Mouse (Mus musculus): ENCODE measurements at regions not wholly inside any gene's neighbourhood (a gene's known extent, or its start where the extent isn't known, plus 50 kb on each side); places are given as distances from the start of the nearest gene placed in this dataset.

DNA sequence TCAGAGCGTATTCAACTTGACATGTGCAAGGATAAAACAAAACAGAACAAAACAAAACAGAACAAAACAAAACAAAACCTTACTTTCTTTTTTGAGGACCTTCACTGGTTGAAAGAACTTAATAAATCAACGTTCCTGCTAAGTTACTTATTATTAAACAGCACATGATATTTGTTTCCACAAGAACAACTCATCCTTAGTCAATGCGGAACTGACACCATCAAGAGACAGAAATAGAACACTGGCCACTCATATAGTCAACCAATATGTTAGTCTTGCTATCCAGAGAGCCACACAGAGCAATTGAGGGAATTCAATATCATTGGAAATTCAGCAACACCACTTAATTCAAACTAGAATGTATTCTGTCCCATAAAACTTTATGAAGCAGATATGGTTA, 132.4 kb downstream of the Ifng start:
- DNase-seq: no peak
- H3K27ac ChIP-seq (ENCODE audit: low read depth): no peak overlapping the region
- no peak overlapping the region for H3K4me3 ChIP-seq (ENCODE audit: low read depth, low read length)
- no peaks in the 10 kb centered on the region for H3K36me3 ChIP-seq (replicated peaks; ENCODE audit: insufficient read depth, low read length)
- ATAC-seq: no peak
- WGBS (ENCODE audit: insufficient replicate concordance): 69% methylated on average over 3 of the region's 3 CpGs
- no peaks in the 10 kb centered on the region for H3K4me1 ChIP-seq (ENCODE audit: insufficient read depth)
- H3K9me3 ChIP-seq (ENCODE audit: low read length): no peaks in the 10 kb centered on the region
- H3K9ac ChIP-seq (replicated peaks): no peak overlapping the region
- TF ChIP-seq EP300 (IDR thresholded peaks at IDR 0.05; ENCODE audit: low read depth): no peak
- TF ChIP-seq CTCF (IDR thresholded peaks at IDR 0.05; ENCODE audit: low read depth): no peak
- no peaks in the 10 kb centered on the region for H3K27me3 ChIP-seq (ENCODE audit: insufficient read depth, low read length)
- H3K4me2 ChIP-seq (ENCODE audit: low read depth, low read length): no peak overlapping the region

DNA sequence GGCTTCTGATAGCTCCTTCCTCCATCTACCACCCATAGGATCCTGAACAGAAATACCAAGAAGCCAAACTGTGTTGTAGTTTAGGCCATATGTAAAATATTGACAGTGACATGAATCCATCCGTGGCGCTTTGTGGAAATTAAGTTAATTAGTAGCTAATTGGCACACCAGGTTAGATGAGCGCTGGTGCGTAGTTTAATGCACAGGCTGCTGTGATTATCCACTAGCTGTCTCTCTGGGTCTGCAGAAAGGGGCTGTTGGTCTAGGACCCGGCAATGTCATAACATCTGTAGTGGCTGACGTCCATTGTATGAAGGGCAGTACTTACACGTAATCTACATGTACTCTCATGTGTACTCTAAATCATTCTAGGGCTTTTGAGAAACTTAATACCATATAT, 134.7 kb downstream of the Ifng start:
- Histone ChIP-seq H3K4me1 (ENCODE audit: insufficient read depth) (no peaks in the 10 kb centered on the region), H3K27ac (ENCODE audit: low read depth) (no peak overlapping the region), H3K9me3 (ENCODE audit: low read length) (peaks cover 4% of the 10 kb centered on the region; the same call in 1 of the 2 replicates), H3K9ac (replicated peaks) (no peak overlapping the region), H3K4me3 (ENCODE audit: low read depth, low read length) (no peak overlapping the region), H3K4me2 (ENCODE audit: low read depth, low read length) (no peak overlapping the region), H3K36me3 (replicated peaks; ENCODE audit: insufficient read depth, low read length) (no peaks in the 10 kb centered on the region), H3K27me3 (ENCODE audit: insufficient read depth, low read length) (no peaks in the 10 kb centered on the region)
- no peak for TF ChIP-seq CTCF (IDR thresholded peaks at IDR 0.05; ENCODE audit: low read depth)
- no peak for TF ChIP-seq EP300 (IDR thresholded peaks at IDR 0.05; ENCODE audit: low read depth)
- WGBS (ENCODE audit: insufficient replicate concordance): 77% methylated on average over 7 of the region's 7 CpGs
- DNase-seq (no peak), ATAC-seq (no peak)

DNA sequence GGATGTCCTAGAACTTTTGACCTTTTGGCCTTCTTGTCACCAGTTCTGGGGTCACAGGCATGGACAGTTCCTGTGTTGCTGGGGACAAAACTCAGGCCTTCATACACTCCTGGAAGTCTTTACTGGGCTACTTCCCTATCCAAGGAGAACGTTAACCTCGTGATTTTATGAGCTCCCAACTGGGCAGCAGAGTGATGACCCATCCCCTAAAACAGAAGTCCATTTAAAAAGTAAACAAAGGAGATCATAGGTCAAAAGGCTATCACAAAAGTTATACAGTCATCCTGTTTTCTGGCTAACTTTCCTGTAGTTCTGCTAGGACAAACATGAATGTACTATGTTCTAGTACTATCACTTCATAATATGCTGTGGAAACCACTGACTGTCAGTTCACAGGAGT, 140.5 kb downstream of the Ifng start:
- peak overlapping the region; percentile 16; the same call in 1 of the 2 replicates for H3K27ac ChIP-seq (ENCODE audit: low read depth)
- no peak overlapping the region for H3K4me3 ChIP-seq (ENCODE audit: low read depth, low read length)
- H3K27me3 ChIP-seq (ENCODE audit: insufficient read depth, low read length): no peaks in the 10 kb centered on the region
- no peaks in the 10 kb centered on the region for H3K4me1 ChIP-seq (ENCODE audit: insufficient read depth)
- no peaks in the 10 kb centered on the region for H3K36me3 ChIP-seq (replicated peaks; ENCODE audit: insufficient read depth, low read length)
- H3K4me2 ChIP-seq (ENCODE audit: low read depth, low read length): no peak overlapping the region
- ATAC-seq: peak; percentile 74
- 26% methylated on average over 2 of the region's 2 CpGs for WGBS (ENCODE audit: insufficient replicate concordance)
- peaks cover 4% of the 10 kb centered on the region; the same call in 1 of the 2 replicates for H3K9me3 ChIP-seq (ENCODE audit: low read length)
- DNase-seq: no peak
- TF ChIP-seq EP300 (IDR thresholded peaks at IDR 0.05; ENCODE audit: low read depth) (no peak), CTCF (IDR thresholded peaks at IDR 0.05; ENCODE audit: low read depth) (no peak)
- H3K9ac ChIP-seq (replicated peaks): no peak overlapping the region

GRCm38 (mm10) chr10:118585821-118586220, 145.0 kb downstream of the Ifng start:
- DNase-seq: no peak
- 53% methylated on average over 4 of the region's 4 CpGs for WGBS (ENCODE audit: insufficient replicate concordance)
- H3K4me2 ChIP-seq (ENCODE audit: low read depth, low read length): no peak overlapping the region

DNA sequence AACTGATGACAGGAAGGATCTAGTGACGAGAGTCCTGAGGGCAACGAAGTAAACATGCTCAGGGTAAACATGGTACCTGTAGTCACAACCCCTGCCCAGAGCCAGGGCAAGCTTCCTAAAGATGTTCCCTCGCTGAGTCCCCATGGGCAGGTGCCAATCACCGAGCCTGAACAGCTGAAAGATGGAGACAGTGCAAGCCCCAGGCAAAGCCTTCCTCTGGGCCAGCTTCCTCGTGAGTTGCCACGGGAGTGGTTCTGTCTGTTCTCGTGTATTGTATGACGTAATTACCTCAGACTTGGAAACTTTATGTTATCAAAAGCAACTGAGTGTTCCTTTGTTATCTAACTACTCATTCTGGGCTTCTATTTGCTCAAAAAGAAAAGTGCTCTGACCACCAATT, 147.4 kb downstream of the Ifng start:
- no peak overlapping the region for H3K27ac ChIP-seq (ENCODE audit: low read depth)
- TF ChIP-seq CTCF (IDR thresholded peaks at IDR 0.05; ENCODE audit: low read depth) (no peak), EP300 (IDR thresholded peaks at IDR 0.05; ENCODE audit: low read depth) (no peak)
- H3K9ac ChIP-seq (replicated peaks): no peak overlapping the region
- no peaks in the 10 kb centered on the region for H3K36me3 ChIP-seq (replicated peaks; ENCODE audit: insufficient read depth, low read length)
- H3K9me3 ChIP-seq (ENCODE audit: low read length): no peaks in the 10 kb centered on the region
- no peaks in the 10 kb centered on the region for H3K4me1 ChIP-seq (ENCODE audit: insufficient read depth)
- ATAC-seq (no peak), DNase-seq (no peak)
- H3K4me2 ChIP-seq (ENCODE audit: low read depth, low read length): no peak overlapping the region
- no peak overlapping the region for H3K4me3 ChIP-seq (ENCODE audit: low read depth, low read length)
- WGBS (ENCODE audit: insufficient replicate concordance): 25% methylated on average over 8 of the region's 8 CpGs
- no peaks in the 10 kb centered on the region for H3K27me3 ChIP-seq (ENCODE audit: insufficient read depth, low read length)

More at GRCm38 (mm10) chr10:118585821-118586220, 145.0 kb downstream of the Ifng start:
- TF ChIP-seq CTCF (IDR thresholded peaks at IDR 0.05; ENCODE audit: low read depth) (no peak), EP300 (IDR thresholded peaks at IDR 0.05; ENCODE audit: low read depth) (no peak)
- no peaks in the 10 kb centered on the region for H3K36me3 ChIP-seq (replicated peaks; ENCODE audit: insufficient read depth, low read length)
- no peak overlapping the region for H3K4me3 ChIP-seq (ENCODE audit: low read depth, low read length)
- no peaks in the 10 kb centered on the region for H3K4me1 ChIP-seq (ENCODE audit: insufficient read depth)
- ATAC-seq: no peak
- no peaks in the 10 kb centered on the region for H3K27me3 ChIP-seq (ENCODE audit: insufficient read depth, low read length)
- H3K27ac ChIP-seq (ENCODE audit: low read depth): no peak overlapping the region
- no peak overlapping the region for H3K9ac ChIP-seq (replicated peaks)
- H3K9me3 ChIP-seq (ENCODE audit: low read length): no peaks in the 10 kb centered on the region

- H3K4me2 ChIP-seq (ENCODE audit: low read depth, low read length): no peak overlapping the region
- no peaks in the 10 kb centered on the region for H3K9me3 ChIP-seq (ENCODE audit: low read length)
- no peaks in the 10 kb centered on the region for H3K27me3 ChIP-seq (ENCODE audit: insufficient read depth, low read length)
- WGBS (ENCODE audit: insufficient replicate concordance): 37% methylated on average over 16 of the region's 16 CpGs
- H3K4me3 ChIP-seq (ENCODE audit: low read depth, low read length): no peak overlapping the region
- no peaks in the 10 kb centered on the region for H3K36me3 ChIP-seq (replicated peaks; ENCODE audit: insufficient read depth, low read length)
- no peak overlapping the region for H3K9ac ChIP-seq (replicated peaks)
- H3K27ac ChIP-seq (ENCODE audit: low read depth): no peak overlapping the region
- ATAC-seq: peak; percentile 45; the same call in 1 of the 2 replicates
- H3K4me1 ChIP-seq (ENCODE audit: insufficient read depth): 0 out of 2 replicates have a peak, but pooled peaks cover 3% of the 10 kb centered on the region
- TF ChIP-seq CTCF (IDR thresholded peaks at IDR 0.05; ENCODE audit: low read depth): peak; percentile 95
- no peak for TF ChIP-seq EP300 (IDR thresholded peaks at IDR 0.05; ENCODE audit: low read depth)
- DNase-seq: peak; percentile 85
These were observed 152.0 kb downstream of the Ifng start for GRCm38 (mm10) chr10:118592648-118593368.
